Mouse (Mus musculus) lung, postnatal 25 days (tissue): Measurements from ENCODE around the gene Sox5.

Experiments
- DNase-seq: peaks from one replicate; pipeline ENCODE4 v3.0.0; 2022; ENCODE audit warnings: low spot score

The Sox5 gene

DNA sequence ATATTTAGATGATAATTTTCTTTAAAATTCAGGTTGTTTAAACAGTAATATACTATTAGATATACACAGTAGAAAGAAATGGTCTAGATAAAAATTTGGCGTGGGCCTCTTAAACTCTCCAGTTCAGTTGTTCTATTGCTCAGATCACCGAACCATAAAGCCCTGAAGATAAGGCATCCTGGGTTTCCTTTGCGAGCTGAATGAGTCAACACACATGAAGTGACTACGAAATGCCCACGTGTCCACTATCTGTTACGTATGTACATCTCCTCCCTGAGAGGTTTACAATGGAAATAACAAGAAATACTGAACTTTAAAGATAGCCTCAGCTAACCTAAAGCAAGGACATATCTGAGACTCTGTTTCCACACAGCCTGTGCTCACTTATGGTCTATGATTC lies 296.2 kb downstream of the Sox5 start:
- DNase-seq: no peak

- no peak for DNase-seq
These were observed 298.6 kb downstream of the Sox5 start for GRCm38 (mm10) chr6:144483166-144483565.

- no peak for DNase-seq
These were observed 300.9 kb downstream of the Sox5 start for GRCm38 (mm10) chr6:144480648-144481528.

GRCm38 (mm10) chr6:144479861-144480260 lies 301.9 kb downstream of the Sox5 start:
- DNase-seq: no peak

- DNase-seq: no peak
These were observed 304.3 kb downstream of the Sox5 start for GRCm38 (mm10) chr6:144477287-144478064.

DNA sequence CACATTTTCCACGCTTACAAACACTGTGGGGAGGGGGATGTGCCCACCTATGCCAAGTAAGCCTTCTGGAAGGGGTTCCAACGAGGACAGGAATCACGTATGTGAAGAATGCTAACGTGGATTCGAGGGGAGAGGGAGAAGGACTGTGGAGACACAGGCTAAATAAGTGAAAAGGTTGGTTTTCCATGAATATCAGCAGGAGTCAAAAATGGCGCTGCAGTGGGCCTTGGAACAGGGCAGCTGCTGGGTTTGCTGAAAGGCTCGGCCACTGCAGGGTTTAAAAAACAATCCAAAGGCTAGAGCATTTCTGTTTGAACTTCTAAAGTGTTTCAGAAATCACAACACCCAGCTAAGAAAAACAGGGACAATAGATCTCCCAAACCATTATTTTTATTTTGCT lies 308.3 kb downstream of the Sox5 start:
- DNase-seq: no peak

DNA sequence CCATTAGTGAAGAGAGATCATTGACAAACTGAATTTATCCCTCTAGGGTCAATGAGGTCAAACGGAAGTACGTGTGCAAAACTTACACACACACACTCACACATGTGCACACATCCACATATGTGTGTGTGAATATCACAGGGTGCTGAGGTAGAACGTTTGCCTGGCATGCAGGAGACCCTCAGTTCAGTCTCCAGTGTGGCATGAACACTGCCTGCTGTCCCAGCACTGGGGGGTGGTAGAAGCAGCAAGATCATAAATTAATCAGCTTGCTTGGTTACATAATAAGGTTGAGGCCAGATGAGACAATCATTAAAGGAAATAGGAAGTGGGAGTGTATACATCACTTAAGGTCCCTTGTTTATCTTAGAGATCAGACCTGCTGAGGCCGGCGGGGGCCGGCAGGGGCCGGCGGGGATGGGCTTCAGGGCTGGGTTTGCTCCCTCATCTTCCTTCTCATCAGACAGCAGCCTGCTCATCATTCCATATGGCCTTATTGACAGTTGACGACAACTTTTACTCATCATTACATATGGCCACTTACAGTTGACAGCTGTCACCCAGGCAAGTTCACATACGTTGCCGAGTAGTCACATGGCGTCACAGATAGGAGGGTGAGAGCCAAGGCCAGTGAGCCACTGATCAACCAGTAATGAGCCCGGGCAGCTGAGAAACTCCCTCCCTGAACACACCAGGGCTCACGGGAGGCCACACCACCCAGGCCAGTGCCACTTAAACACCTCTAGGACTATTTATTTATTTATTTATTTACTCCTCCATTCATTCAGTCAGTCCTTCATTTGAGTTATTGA lies 309.5 kb downstream of the Sox5 start:
- no peak for DNase-seq

- no peak for DNase-seq
These were observed 315.1 kb downstream of the Sox5 start for GRCm38 (mm10) chr6:144466711-144467110.

DNA sequence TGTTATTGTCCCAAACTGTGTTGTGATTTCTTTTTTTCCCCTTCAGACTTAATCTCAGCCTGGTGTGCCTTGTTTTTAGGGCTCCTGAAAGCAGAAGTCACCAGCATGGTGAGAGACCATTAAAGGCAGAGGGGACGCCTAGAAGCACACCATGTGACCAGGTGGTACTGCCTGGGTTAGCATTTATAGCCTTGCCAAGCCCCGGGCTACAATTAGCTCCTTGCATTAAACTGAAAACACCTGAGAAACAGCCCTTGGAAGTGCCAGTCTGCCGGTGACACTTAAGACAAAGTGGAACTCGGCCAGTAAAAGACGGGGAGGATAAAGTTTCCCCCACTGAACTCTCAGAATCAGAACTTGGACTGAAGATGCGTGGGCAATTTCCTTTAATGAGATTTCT lies 318.1 kb downstream of the Sox5 start:
- DNase-seq: no peak

DNA sequence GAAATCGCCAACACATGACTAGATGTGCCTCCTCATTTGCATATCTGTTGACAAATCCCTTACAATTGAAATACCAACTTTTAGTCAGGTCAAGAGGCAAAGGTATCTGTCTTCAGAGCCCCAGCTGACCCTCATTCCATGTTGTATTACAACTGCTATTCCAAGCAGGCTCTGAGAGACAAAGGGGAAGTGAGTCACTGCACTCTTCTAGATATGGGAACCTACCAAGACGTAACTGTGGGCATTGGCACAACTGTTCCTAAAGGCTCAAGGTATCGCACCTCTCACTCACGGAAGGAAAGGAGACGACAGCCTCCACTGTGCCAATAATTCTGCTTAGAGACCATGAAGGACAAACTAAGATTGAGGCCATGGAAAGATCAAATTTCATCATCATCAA lies 318.5 kb downstream of the Sox5 start:
- DNase-seq: no peak

DNA sequence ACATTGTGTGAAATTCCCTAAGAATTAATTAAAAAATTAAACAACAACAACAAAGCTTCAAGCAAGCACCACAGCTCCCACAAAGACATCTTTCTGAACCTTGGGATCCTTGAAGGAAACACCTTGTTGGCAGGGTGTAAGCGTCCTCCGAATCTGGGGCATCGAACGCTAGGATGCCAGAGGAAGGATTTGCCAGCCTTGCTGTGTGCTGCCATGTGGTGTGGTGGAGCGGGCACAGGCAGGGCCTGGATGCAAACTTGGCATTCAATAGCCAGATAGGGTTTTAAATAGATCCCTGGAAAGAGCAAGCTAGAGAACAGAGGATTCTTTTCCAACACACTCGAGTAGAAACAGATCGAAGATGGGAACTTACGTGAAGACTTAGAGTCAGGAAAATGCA lies 322.3 kb downstream of the Sox5 start:
- no peak for DNase-seq

DNA sequence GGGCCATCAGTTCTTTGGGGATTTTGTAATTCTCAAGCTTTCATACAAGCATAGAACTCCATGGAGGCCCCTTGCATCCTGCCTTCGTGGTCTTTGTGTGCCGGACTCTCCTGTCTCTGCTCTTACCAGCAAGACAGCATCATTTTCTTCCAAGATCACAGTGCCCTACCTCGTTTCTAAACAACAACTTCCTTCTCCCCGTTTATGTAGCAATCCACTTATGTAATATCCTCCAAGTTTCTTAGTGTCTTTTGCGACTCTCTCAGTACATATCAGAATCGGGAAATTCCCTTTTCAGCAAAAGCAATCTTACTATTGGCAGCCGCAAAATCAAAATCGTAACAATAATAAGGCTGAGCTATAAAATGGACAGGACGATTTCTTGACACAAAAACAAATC lies 324.3 kb downstream of the Sox5 start:
- DNase-seq: no peak

- no peak for DNase-seq
These were observed 327.2 kb downstream of the Sox5 start for GRCm38 (mm10) chr6:144454291-144455276.

DNA sequence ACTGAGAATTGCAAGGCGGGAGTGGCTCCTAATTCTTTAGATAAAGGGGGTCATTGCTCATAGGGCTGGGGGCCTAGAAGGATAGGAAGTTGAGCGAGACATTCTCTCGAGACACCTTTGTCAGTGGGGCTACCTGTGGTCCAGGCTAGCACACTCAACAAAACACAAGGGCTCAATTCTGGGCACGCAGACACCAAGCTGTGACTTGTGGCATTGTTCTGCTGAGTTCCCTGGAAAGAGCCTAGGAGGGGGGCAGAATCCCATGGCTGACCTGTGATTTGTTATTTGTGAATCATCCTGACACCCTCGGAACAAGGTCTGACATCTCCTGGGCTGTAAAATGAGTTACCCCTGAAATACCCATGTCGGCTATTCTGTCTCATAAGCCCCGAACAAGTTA lies 328.2 kb downstream of the Sox5 start:
- no peak for DNase-seq

DNA sequence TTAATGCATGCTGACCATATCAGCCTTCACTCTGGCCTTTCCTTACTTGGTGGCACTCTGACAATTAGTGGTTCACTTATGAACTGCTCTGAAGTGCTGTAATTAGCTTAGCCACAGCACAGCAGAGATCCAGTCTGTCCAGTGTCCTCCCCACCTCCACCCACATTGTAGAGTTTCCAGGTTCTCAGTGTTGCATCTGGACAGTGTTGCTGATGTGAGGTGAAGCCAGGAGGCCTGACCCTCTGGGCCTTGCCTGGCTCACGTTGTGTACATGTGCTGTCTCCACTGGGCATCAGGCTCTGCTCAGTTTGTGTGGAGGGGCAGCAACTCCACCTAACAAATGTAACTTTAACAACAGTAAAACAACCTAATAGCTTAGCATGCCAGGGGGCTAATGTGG lies 328.6 kb downstream of the Sox5 start:
- no peak for DNase-seq

DNA sequence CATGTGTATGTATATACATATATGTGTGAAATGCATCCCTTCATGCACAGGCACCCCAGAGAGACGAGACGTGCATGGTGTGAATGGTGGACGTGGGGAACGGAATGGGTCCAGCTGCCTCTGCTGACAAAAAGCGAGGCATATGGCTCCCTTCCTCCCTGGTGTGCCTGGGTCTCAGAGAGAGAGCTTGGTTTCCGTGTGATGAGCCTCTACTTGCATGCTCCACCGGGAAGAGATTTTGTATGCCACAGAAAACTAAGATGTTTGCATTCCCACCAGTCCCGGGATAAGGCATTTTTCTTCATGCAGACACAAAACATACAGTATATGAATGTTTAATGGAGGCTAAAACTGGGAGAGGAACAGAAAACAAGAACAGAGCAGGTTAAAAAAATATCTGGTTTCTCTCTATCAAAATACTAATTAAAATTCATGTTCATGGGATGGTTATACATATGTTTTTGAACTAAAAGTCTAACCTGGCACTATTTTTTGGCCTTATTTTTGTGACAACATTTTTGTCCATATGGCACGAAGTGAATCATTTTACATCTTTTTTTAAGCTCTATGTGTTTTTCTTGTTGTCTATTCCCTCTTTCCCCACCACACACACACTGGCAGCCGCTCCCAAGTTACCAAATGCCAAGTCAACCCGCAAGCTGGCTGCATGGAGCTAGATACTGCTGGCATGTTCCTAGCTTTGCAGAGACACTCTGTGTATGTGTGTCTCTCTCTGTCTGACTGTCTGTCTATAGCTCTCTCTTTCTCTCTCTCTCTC lies 329.4 kb downstream of the Sox5 start:
- no peak for DNase-seq

DNA sequence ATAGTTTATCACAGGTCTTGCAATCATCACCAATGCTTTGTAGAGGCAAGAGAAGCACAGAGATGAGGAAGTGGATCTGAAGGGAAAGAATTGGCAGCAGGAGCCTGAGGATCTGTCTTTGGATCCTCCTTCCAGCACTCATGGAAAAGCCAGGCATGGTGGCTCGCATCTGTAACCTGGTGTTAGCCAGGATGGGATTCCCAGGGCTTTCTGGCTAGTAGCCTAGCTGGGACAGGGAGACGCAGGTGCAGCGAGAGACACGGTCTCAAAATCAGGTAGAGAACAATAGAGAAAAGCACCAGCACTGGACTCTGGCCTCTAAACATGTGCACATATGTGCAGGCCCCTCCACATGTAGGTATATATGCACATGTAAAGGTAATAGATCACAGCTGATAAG lies 330.1 kb downstream of the Sox5 start:
- DNase-seq: no peak

DNA sequence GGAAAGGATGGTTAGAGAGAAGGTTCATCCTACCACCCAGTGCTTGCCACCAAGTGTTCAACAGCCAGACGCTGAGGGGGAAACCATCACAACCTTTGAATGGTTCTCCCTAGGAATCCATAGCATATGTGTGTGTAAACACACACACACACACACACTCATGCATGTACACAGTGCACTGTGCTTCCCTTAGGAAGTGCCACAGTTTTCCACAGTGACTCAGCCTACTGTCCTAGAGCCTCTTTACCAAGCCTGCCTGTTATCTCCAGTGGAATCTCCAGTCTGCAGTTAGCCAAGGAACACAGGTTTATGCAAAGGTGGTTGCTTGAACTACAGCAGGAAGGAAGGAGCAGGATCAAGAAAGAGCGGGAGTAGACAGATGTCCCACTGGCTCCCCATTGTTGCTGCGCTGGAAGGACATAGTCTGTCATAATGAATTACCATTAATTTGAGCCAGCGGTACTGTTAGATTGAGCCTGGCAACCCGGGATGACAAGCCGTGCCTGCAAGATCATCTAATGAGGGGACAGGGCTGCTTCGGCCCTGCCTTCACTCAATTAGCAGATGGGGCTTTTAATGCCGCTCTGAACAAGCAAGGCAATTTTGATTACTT lies 335.9 kb downstream of the Sox5 start:
- no peak for DNase-seq

DNA sequence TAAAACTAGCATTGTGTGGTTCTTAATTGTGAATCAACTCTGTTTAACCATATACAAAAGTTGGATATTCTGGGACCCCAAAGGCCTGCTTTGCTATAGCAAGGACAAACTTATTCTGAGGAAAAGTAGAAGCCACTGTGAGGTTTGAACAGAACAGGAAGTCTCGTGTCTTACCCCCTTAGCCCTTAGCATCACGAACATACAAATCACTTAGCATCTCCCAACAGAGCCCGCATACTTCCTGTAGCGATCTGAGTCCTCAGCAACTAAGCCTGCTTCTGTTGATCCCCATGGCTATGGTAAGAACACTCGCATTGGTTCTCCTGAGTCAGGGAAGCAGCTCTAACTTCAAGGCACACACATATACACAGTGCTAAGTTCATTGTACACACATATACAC lies 337.4 kb downstream of the Sox5 start:
- no peak for DNase-seq

- no peak for DNase-seq
These were observed 338.1 kb downstream of the Sox5 start for GRCm38 (mm10) chr6:144443681-144444080.
